Mouse (Mus musculus) intestine, embryonic 15.5 days (tissue): ENCODE results near the gene Cfap61. TPM values are rescaled to one million over a fixed set of nuclear protein-coding genes. Genes with fewer than 3 reads are reported as not detected.
"Not testable (repeated sequence)": the region's sequence is repeated elsewhere in the genome, so short reads cannot be mapped to it uniquely, and the experiment has no call there.

ENCODE experiments used
- ATAC-seq: fragments of 200-750 bp; cut with Nextera tagmentation; 2 replicates; pipeline ENCODE4 v1.8.0; 2017; ENCODE audit warnings: moderate TSS enrichment, moderate library complexity
- H3K27ac ChIP-seq: fragments of 300-500 bp; sonication (generic); 2 replicates; pipeline ENCODE4 v1.5.1; 2015; ENCODE audit warnings: mild to moderate bottlenecking, inconsistent platforms
- H3K27me3 ChIP-seq: fragments of 300-500 bp; sonication (generic); replicated peaks from 2 replicates; pipeline ENCODE4 v1.6.1; 2015; ENCODE audit warnings: inconsistent platforms
- H3K36me3 ChIP-seq: fragments of 300-500 bp; sonication (generic); 2 replicates; pipeline ENCODE4 v1.6.1; 2015; ENCODE audit warnings: inconsistent platforms
- H3K4me1 ChIP-seq: fragments of 300-500 bp; sonication (generic); replicated peaks from 2 replicates; pipeline ENCODE4 v1.6.1; 2015; ENCODE audit warnings: inconsistent platforms
- H3K4me2 ChIP-seq: fragments of 300-500 bp; sonication (generic); replicated peaks from 2 replicates; pipeline ENCODE4 v1.6.1; 2015; ENCODE audit warnings: mild to moderate bottlenecking, inconsistent platforms
- H3K4me3 ChIP-seq: fragments of 300-500 bp; sonication (generic); replicated peaks from 2 replicates; pipeline ENCODE4 v1.5.1; 2015; ENCODE audit warnings: inconsistent platforms
- H3K9ac ChIP-seq: fragments of 300-500 bp; sonication (generic); 2 replicates; pipeline ENCODE4 v1.6.1; 2015; ENCODE audit warnings: inconsistent platforms
- H3K9me3 ChIP-seq: fragments of 300-500 bp; sonication (generic); 2 replicates; pipeline ENCODE4 v1.6.1; 2016; ENCODE audit warnings: inconsistent platforms
- WGBS: fragments of 180-500 bp; shearing (Covaris S2); methylation state at CpG from one replicate; pipeline ENCODE4 v1.1.7; 2015; 5-methylcytosine and 5-hydroxymethylcytosine counted together
- polyA plus RNA-seq: library from polyadenylated mRNA; unstranded; fragments of >200 nt; fragmentation: Nextera tagmentation; extraction: Ambion mirVana; gene quantifications from 2 replicates; pipeline ENCODE4 v1.2.1, GENCODE M21; 2015

The Cfap61 gene
- 0.74 and 1.5 TPM in 2 replicates for polyA plus RNA-seq

GRCm38 (mm10) chr2:145934339-145935231, at the start of gene Cfap61, which contains the start of gene Crnkl1:
TSS of gene Cfap61 (plus strand) at chr2:145934784.
TSS of gene Crnkl1 (minus strand) at chr2:145935014.
- H3K9me3 ChIP-seq: no peaks in the 10 kb centered on the region
- peaks cover 16% of the 10 kb centered on the region for H3K36me3 ChIP-seq
- peak within 1 kb of the TSS; percentile 55 for H3K9ac ChIP-seq
- H3K4me1 ChIP-seq: peaks cover 6% of the 10 kb centered on the region; the same call in 1 of the 2 replicates
- H3K4me2 ChIP-seq: peak within 1 kb of the TSS; percentile 68
- peak; percentile 99 for ATAC-seq
- H3K27ac ChIP-seq: no peak within 1 kb of the TSS
- WGBS: under 1% methylated on average over 61 of the region's 61 CpGs
- H3K27me3 ChIP-seq: no peaks in the 10 kb centered on the region
- H3K4me3 ChIP-seq: peak within 1 kb of the TSS; percentile 89

- H3K4me3 ChIP-seq: no peak overlapping the region
- H3K9me3 ChIP-seq: no peaks in the 10 kb centered on the region
- peaks cover 9% of the 10 kb centered on the region; the same call in 1 of the 2 replicates for H3K36me3 ChIP-seq
- no peaks in the 10 kb centered on the region for H3K27me3 ChIP-seq
- peak; percentile 54 for ATAC-seq
- peaks cover 25% of the 10 kb centered on the region for H3K4me1 ChIP-seq
- no peak overlapping the region for H3K4me2 ChIP-seq
- WGBS: 49% methylated on average over 14 of the region's 14 CpGs
- no peak overlapping the region for H3K9ac ChIP-seq
- peak overlapping the region; percentile 34 for H3K27ac ChIP-seq
Measured at GRCm38 (mm10) chr2:145884913-145885785, 49.4 kb upstream of the Cfap61 start.

- Histone ChIP-seq H3K9ac (no peak overlapping the region), H3K4me3 (no peak overlapping the region), H3K27me3 (no peaks in the 10 kb centered on the region), H3K4me2 (no peak overlapping the region), H3K36me3 (peaks cover 6% of the 10 kb centered on the region; the same call in 1 of the 2 replicates), H3K27ac (peak overlapping the region; percentile 68), H3K9me3 (no peaks in the 10 kb centered on the region), H3K4me1 (peaks cover 24% of the 10 kb centered on the region)
- peak; percentile 58; the same call in 1 of the 2 replicates for ATAC-seq
- WGBS: 53% methylated on average over 14 of the region's 14 CpGs
Measured at GRCm38 (mm10) chr2:145887937-145888765, 46.4 kb upstream of the Cfap61 start.

DNA sequence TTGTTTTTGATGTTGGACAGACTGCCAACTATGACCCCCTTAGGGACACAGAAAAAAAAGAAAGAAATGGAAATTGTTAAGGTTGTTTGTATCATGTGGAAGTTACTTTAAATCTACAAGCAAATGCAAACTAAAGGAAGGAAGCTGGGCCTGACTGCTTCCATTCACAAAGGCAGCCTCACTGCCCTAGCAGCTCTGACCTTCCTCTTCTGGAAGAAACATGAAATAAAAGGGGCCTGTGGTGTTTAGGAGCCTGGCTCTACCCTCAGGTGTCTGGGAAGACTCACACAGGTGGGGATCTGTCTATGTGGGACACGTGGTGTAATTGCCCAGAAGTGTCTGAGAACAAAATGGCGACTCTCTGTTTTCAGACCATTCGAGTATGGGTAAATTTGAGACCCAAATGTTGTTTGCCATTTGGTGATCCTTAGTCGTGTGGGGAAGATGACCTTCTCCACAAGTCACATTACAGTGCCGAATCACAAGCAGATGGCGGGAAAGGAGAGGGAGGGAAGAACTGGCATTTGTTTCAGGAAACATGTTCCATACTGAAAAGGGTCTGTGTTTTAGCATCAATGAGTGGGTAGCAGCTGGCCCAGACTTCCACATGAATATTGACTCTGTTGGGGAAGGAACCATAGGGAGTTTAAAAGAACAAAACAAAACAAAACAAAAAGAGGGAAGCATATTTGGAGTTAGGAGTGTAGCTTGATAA, 45.7 kb upstream of the Cfap61 start:
- Histone ChIP-seq H3K4me3 (no peak overlapping the region), H3K4me1 (peaks cover 21% of the 10 kb centered on the region), H3K4me2 (no peak overlapping the region), H3K27me3 (no peaks in the 10 kb centered on the region), H3K9ac (no peak overlapping the region), H3K27ac (peak overlapping the region; percentile 68), H3K36me3 (peaks cover 6% of the 10 kb centered on the region; the same call in 1 of the 2 replicates), H3K9me3 (no peaks in the 10 kb centered on the region)
- no peak; the same call in 1 of the 2 replicates for ATAC-seq
- 55% methylated on average over 6 of the region's 6 CpGs for WGBS

GRCm38 (mm10) chr2:145890571-145890970, 44.0 kb upstream of the Cfap61 start:
- H3K9ac ChIP-seq: no peak overlapping the region
- no peak overlapping the region for H3K4me3 ChIP-seq
- 84% methylated on average over 2 of the region's 2 CpGs for WGBS
- 0 out of 2 replicates have a peak, but pooled peaks cover 5% of the 10 kb centered on the region for H3K4me1 ChIP-seq
- H3K27me3 ChIP-seq: no peaks in the 10 kb centered on the region
- no peak overlapping the region for H3K27ac ChIP-seq
- no peak for ATAC-seq
- H3K4me2 ChIP-seq: no peak overlapping the region
- H3K9me3 ChIP-seq: no peaks in the 10 kb centered on the region
- H3K36me3 ChIP-seq: peaks cover 3% of the 10 kb centered on the region; the same call in 1 of the 2 replicates

DNA sequence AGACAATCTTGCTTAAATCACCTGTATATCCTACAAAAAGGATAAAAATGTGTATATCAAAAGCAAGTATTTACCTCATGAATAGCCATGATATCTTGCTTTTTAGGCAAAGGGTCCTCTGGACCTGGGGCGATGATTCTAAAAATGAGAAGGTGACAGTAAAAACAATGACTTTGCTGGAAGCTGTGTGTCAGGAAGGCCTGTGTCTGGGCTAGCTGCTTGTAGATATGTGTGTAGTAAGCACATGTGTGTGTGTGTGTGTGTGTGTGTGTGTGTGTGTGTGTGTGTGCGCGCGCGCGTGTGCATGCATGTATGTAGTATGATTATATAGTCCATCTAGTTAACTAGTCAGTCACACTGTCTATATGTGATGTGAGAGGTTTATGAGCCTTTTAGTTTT, 40.8 kb upstream of the Cfap61 start:
- Histone ChIP-seq H3K27me3 (no peaks in the 10 kb centered on the region), H3K4me2 (no peak overlapping the region), H3K9me3 (no peaks in the 10 kb centered on the region), H3K36me3 (no peaks in the 10 kb centered on the region), H3K4me3 (no peak overlapping the region), H3K4me1 (no peaks in the 10 kb centered on the region), H3K9ac (no peak overlapping the region), H3K27ac (no peak overlapping the region)
- no peak for ATAC-seq
- 96% methylated on average over 6 of the region's 6 CpGs for WGBS

DNA sequence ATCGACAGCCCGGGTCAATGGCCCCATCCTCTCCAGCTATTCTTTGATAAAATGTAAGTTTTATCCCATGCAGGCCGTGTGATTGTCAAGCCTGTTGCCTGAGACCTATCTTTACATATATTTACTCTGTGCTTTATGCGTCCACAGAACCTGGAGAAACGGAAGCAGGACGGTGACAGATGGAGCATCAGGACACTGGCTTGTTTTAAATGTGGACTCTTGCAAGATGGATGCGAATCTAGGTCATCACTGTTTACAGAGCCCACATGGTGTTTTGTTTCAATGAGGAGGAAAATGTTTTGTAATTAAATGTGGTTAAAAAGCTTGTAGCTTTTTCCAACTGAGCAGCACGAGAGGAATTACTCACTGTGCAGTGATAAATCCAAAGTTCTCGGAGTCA, 36.5 kb upstream of the Cfap61 start:
- H3K36me3 ChIP-seq: no peaks in the 10 kb centered on the region
- H3K4me1 ChIP-seq: no peaks in the 10 kb centered on the region
- WGBS: 54% methylated on average over 9 of the region's 9 CpGs
- H3K27ac ChIP-seq: no peak overlapping the region
- no peaks in the 10 kb centered on the region for H3K27me3 ChIP-seq
- no peak overlapping the region for H3K9ac ChIP-seq
- no peaks in the 10 kb centered on the region for H3K9me3 ChIP-seq
- no peak for ATAC-seq
- H3K4me2 ChIP-seq: no peak overlapping the region
- no peak overlapping the region for H3K4me3 ChIP-seq

GRCm38 (mm10) chr2:145900318-145900717, 34.3 kb upstream of the Cfap61 start:
- H3K27ac ChIP-seq, H3K36me3 ChIP-seq, H3K27me3 ChIP-seq, ATAC-seq, H3K4me3 ChIP-seq, H3K4me2 ChIP-seq, H3K9me3 ChIP-seq, H3K9ac ChIP-seq: not testable (repeated sequence)
- WGBS: 79% methylated on average over 8 of the region's 8 CpGs
- peaks cover 10% of the 10 kb centered on the region; the same call in 1 of the 2 replicates for H3K4me1 ChIP-seq

GRCm38 (mm10) chr2:145901861-145902260, 32.7 kb upstream of the Cfap61 start, which contains the start of gene Naa20:
TSS of gene Naa20 (plus strand) at chr2:145902099.
- H3K9ac ChIP-seq: no peak within 1 kb of the TSS
- H3K27ac ChIP-seq: no peak within 1 kb of the TSS
- no peaks in the 10 kb centered on the region for H3K27me3 ChIP-seq
- H3K36me3 ChIP-seq: no peaks in the 10 kb centered on the region
- H3K4me3 ChIP-seq: peak within 1 kb of the TSS; percentile 83
- H3K9me3 ChIP-seq: no peaks in the 10 kb centered on the region
- H3K4me1 ChIP-seq: peaks cover 14% of the 10 kb centered on the region; the same call in 1 of the 2 replicates
- WGBS: 85% methylated on average over 6 of the region's 6 CpGs
- H3K4me2 ChIP-seq: peak within 1 kb of the TSS; percentile 49
- no peak for ATAC-seq

GRCm38 (mm10) chr2:145903061-145903901, 31.3 kb upstream of the Cfap61 start:
- H3K4me3 ChIP-seq: peak overlapping the region; percentile 83
- H3K27me3 ChIP-seq: no peaks in the 10 kb centered on the region
- no peaks in the 10 kb centered on the region for H3K36me3 ChIP-seq
- H3K27ac ChIP-seq: peak overlapping the region; percentile 86
- WGBS: under 1% methylated on average over 67 of the region's 68 CpGs
- peak; percentile 97 for ATAC-seq
- peak overlapping the region; percentile 88 for H3K9ac ChIP-seq
- peak overlapping the region; percentile 58 for H3K4me2 ChIP-seq
- H3K9me3 ChIP-seq: no peaks in the 10 kb centered on the region
- H3K4me1 ChIP-seq: peaks cover 14% of the 10 kb centered on the region; the same call in 1 of the 2 replicates
